8 mouse cellular contexts compared by ENCODE assay signal in the genomic region with DNA sequence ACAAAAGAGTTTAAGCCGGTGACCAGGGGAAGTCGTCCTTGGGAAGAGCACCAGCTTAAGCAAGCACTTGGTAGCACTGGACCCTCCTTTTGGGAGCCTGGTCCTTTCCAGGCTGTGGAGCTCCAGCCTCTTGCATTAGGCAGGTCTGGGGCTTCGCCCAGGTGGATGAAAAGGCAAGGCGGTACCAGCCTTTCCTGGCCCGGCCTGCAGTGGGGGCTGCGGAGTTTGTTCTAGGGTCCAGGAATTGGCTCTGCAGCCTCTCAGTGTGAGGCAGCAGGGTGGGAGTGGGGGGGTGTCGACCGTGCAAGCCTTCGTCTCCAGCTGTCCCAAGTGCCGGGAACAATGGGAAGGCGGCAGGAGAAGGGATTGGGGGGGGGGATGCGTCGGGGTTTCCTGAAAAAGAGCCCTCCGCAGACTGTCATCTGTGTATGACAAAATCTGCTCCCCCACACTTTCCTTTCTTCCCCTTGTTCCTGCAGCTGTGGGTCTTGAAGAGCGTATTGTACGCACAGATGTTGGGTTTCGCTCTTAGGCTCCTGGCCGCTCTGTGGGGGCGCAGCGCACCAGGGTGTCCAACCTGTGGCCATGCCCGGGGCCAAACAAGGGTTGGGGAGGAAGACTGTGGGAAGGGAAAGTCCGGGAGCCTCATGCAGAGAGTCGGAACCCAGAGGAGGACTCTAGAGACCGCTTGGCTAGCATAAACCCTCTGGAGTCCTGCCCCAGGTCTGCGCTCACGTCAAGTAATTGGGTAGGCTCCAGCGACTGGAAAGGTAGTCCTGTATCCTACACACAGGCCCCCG.
A peak's percentile ranks its signal among the peaks of the same experiment; 100 is the strongest.
DNase-seq lines count a peak whose midpoint lies in the region; ATAC-seq and TF ChIP-seq lines count a peak whose summit lies in the region.

No protein-coding gene starts in this region.

- no peak overlapping the region for H3K9ac ChIP-seq in heart, embryonic 14.5 days (ENCODE audit: low read length)
- H3K9ac ChIP-seq in hindbrain, embryonic 13.5 days = peak overlapping the region; percentile 92; the same call in 1 of the 2 replicates

- H3K27me3 ChIP-seq in heart, embryonic 14.5 days (ENCODE audit: control insufficient read depth, insufficient read depth, low read length) = peaks cover 98% of the 10 kb centered on the region
- H3K27me3 ChIP-seq in hindbrain, embryonic 13.5 days = peaks cover 61% of the 10 kb centered on the region
- no peaks in the 10 kb centered on the region for H3K27me3 ChIP-seq in myocyte (ENCODE audit: control insufficient read depth, insufficient read depth, insufficient read length)

- peak overlapping the region; percentile 87 for H3K4me2 ChIP-seq in heart, embryonic 14.5 days (ENCODE audit: low read length)
- H3K4me2 ChIP-seq in hindbrain, embryonic 13.5 days = peak overlapping the region; percentile 83
- H3K4me2 ChIP-seq in myocyte (ENCODE audit: low read depth) = peak overlapping the region; percentile 69

- H3K9me3 ChIP-seq in heart, embryonic 14.5 days (ENCODE audit: control insufficient read depth, low read length) = no peaks in the 10 kb centered on the region
- no peaks in the 10 kb centered on the region for H3K9me3 ChIP-seq in hindbrain, embryonic 13.5 days

- H3K4me3 ChIP-seq in heart, embryonic 14.5 days (ENCODE audit: control insufficient read depth in 1 of 2, insufficient read depth in 1 of 2, low read depth in 1 of 2, low read length in 2 of 2) = peak overlapping the region in 1 of 2 experiments; percentile 52; a peak in 2 of 4 replicates
- H3K4me3 ChIP-seq in hindbrain, embryonic 13.5 days = peak overlapping the region; percentile 70; the same call in 1 of the 2 replicates
- peak overlapping the region; percentile 38 for H3K4me3 ChIP-seq in myocyte

- no peak overlapping the region for H3ac ChIP-seq in myocyte (ENCODE audit: control insufficient read depth, insufficient read length)

- H3K27ac ChIP-seq in heart, embryonic 14.5 days (replicated peaks in 1 of 2; ENCODE audit: control insufficient read depth in 1 of 2, insufficient read depth in 1 of 2, low read depth in 2 of 2, low read length in 2 of 2) = no peak overlapping the region
- peak overlapping the region; percentile 92 for H3K27ac ChIP-seq in hindbrain, embryonic 13.5 days

- no peak for TF ChIP-seq POLR2A in myocyte (IDR thresholded peaks at IDR 0.05; ENCODE audit: insufficient read length, low read depth)

- H3K4me1 ChIP-seq in heart, embryonic 14.5 days (ENCODE audit: control insufficient read depth in 2 of 2, insufficient read depth in 2 of 2, low read length in 2 of 2) = peaks cover 2 to 11% of the 10 kb centered on the region in 2 experiments; a peak in 3 of 4 replicates
- peaks cover 66% of the 10 kb centered on the region for H3K4me1 ChIP-seq in hindbrain, embryonic 13.5 days (replicated peaks)

- ATAC-seq in heart, embryonic 14.5 days (ENCODE audit: insufficient number of reproducible peaks, insufficient read depth, low FRiP score, low read depth) = no peak
- ATAC-seq in hindbrain, embryonic 13.5 days (ENCODE audit: low FRiP score) = no peak

- no peaks in the 10 kb centered on the region for H3K79me2 ChIP-seq in myocyte (ENCODE audit: control insufficient read depth, insufficient read depth)

- intact Hi-C loops in heart, postnatal 14 days (cut with DNase I) = no loop called here

- WGBS in heart, embryonic 14.5 days = 3% methylated on average over 28 of the region's 28 CpGs
- WGBS in hindbrain, embryonic 13.5 days = 4% methylated on average over 28 of the region's 28 CpGs

- no peaks in the 10 kb centered on the region for H3K36me3 ChIP-seq in heart, embryonic 14.5 days (ENCODE audit: control insufficient read depth, insufficient read depth, low read length)
- H3K36me3 ChIP-seq in hindbrain, embryonic 13.5 days = no peaks in the 10 kb centered on the region
- H3K36me3 ChIP-seq in myocyte (ENCODE audit: control insufficient read depth, insufficient read depth) = no peaks in the 10 kb centered on the region

- DNase-seq in heart, postnatal 14 days = no peak
- DNase-seq in embryo, embryonic 11 days = peak; percentile 53
- DNase-seq in cerebellum, adult 11 months = no peak
- no peak for DNase-seq in thymus, adult 18-20 months
- DNase-seq in c-Kit-positive CD71-positive TER-119-positive erythroid progenitor cells, embryonic 14.5 days (ENCODE audit: low spot score) = no peak

TF ChIP-seq in myocyte, 11 proteins besides CTCF, POLR2A, EP300 and RAD21:
- TF ChIP-seq TCF12 (IDR thresholded peaks at IDR 0.05; ENCODE audit: insufficient read depth, poor library complexity, severe bottlenecking) = no peak
- no peak for TF ChIP-seq E2F4 (IDR thresholded peaks at IDR 0.05; ENCODE audit: insufficient read depth)
- no peak for TF ChIP-seq REST (IDR thresholded peaks at IDR 0.05; ENCODE audit: insufficient read depth, insufficient read length)
- TF ChIP-seq MYOG (IDR thresholded peaks at IDR 0.05; ENCODE audit: control insufficient read depth in 1 of 3, insufficient read depth in 1 of 3, insufficient read length in 2 of 3, low read depth in 2 of 3) = no peak
- TF ChIP-seq TCF3 (IDR thresholded peaks at IDR 0.05; ENCODE audit: insufficient read length, low read depth) = no peak
- no peak for TF ChIP-seq USF1 (IDR thresholded peaks at IDR 0.05; ENCODE audit: low read depth)
- no peak for TF ChIP-seq POLR2AphosphoS2 (IDR thresholded peaks at IDR 0.05; ENCODE audit: insufficient read length, low read depth)
- TF ChIP-seq MAX (IDR thresholded peaks at IDR 0.05; ENCODE audit: low read depth) = no peak
- TF ChIP-seq CEBPB (IDR thresholded peaks at IDR 0.05; ENCODE audit: insufficient read depth, poor library complexity, severe bottlenecking) = no peak
- TF ChIP-seq SRF (IDR thresholded peaks at IDR 0.05; ENCODE audit: control insufficient read depth, insufficient read length, low read depth) = no peak
- no peak for TF ChIP-seq MYOD1 (IDR thresholded peaks at IDR 0.05; ENCODE audit: control insufficient read depth in 1 of 3, insufficient read length in 2 of 3, low read depth in 2 of 3)
